Mouse (Mus musculus) embryonic facial prominence, embryonic 13.5 days (tissue): ENCODE results near the gene Zfp942. TPM values are rescaled to one million over a fixed set of nuclear protein-coding genes. Genes with fewer than 3 reads are reported as not detected.
"Not testable (repeated sequence)": the region's sequence is repeated elsewhere in the genome, so short reads cannot be mapped to it uniquely, and the experiment has no call there.

Experiments used
- ATAC-seq: fragments of 200-750 bp; cut with Nextera tagmentation; 2 replicates; pipeline ENCODE4 v1.8.0; 2017; ENCODE audit warnings: low read depth; ENCODE audit not compliant: insufficient number of reproducible peaks, insufficient read depth, low FRiP score, low TSS enrichment
- H3K27ac ChIP-seq: fragments of 300-500 bp; sonication (generic); 2 replicates; pipeline ENCODE4 v1.5.1; 2015; ENCODE audit warnings: moderate library complexity, mild to moderate bottlenecking, inconsistent platforms
- H3K27me3 ChIP-seq: fragments of 300-500 bp; sonication (generic); 2 replicates; pipeline ENCODE4 v1.6.1; 2015; ENCODE audit warnings: mild to moderate bottlenecking, inconsistent platforms
- H3K36me3 ChIP-seq: fragments of 300-500 bp; sonication (generic); 2 replicates; pipeline ENCODE4 v1.6.1; 2015; ENCODE audit warnings: mild to moderate bottlenecking, inconsistent platforms
- H3K4me1 ChIP-seq: fragments of 300-500 bp; sonication (generic); 2 replicates; pipeline ENCODE4 v1.6.1; 2015; ENCODE audit warnings: inconsistent platforms
- H3K4me2 ChIP-seq: fragments of 300-500 bp; sonication (generic); 2 replicates; pipeline ENCODE4 v1.6.1; 2015; ENCODE audit warnings: moderate library complexity, mild to moderate bottlenecking, inconsistent platforms
- H3K4me3 ChIP-seq: fragments of 300-500 bp; sonication (generic); 2 replicates; pipeline ENCODE4 v1.5.1; 2015; ENCODE audit warnings: mild to moderate bottlenecking, inconsistent platforms
- H3K9ac ChIP-seq: fragments of 300-500 bp; sonication (generic); 2 replicates; pipeline ENCODE4 v1.6.1; 2015; ENCODE audit warnings: mild to moderate bottlenecking, inconsistent platforms
- H3K9me3 ChIP-seq: fragments of 300-500 bp; sonication (generic); 2 replicates; pipeline ENCODE4 v1.6.1; 2016; ENCODE audit warnings: inconsistent platforms
- WGBS: fragments of 180-500 bp; shearing (Covaris S2); methylation state at CpG from one replicate; pipeline ENCODE4 v1.1.7; 2015; ENCODE audit warnings: mixed read lengths; 5-methylcytosine and 5-hydroxymethylcytosine counted together
- polyA plus RNA-seq: library from polyadenylated mRNA; unstranded; fragments of >200 nt; fragmentation: Nextera tagmentation; extraction: Ambion mirVana; gene quantifications from 2 replicates; pipeline ENCODE4 v1.2.1, GENCODE M21; 2015

Zfp942 gene
- 24.2 and 26.4 TPM in 2 replicates for polyA plus RNA-seq

DNA sequence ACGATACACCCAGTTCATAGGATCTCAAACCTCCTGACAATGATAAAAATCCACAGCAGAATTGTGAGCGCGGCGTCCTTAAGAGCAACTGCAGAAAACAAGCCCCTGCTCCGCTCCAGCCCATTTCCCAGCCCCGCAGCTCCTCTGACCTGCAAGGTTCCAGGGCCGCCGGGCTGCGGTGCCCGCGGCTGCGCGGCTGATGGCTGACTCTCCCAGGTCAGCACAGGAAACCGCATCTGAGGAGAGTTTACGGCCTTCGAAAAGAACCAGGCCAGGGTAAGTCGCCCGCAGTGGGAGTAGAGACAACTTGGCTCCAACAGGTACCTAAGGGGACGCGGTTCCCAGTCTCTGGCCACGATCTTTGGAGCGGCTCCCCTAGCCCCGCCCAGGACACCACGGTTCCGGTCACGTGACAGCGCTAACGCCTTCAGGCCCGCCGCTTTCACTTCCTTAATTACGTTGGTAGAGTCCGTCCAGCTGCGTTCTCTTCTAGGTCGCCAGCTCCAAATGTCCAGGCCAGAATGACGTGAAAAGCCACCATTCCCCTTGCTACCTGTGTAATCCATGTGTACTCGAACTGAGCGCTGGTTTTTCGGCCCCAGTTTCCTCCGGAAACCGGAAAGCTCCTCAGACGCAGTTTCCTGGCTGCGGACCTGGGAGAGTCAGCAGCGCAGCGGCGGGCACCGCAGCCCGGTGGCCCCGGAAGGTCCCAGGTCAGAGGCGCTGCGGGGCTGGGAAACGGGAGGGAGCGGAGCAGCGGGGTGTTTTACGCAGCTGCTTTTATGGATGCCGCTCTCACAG is at the start of gene Zfp942, which contains the start of gene Zfp943:
Gene Zfp942 (minus strand): TSS at position 358 of the 801 bp plus-strand sequence.
Gene Zfp943 (plus strand): TSS at position 446 of the 801 bp plus-strand sequence.
- H3K9me3 ChIP-seq, H3K27me3 ChIP-seq, H3K36me3 ChIP-seq: not testable (repeated sequence)
- under 1% methylated on average over 41 of the region's 55 CpGs for WGBS
- Histone ChIP-seq H3K4me1 (peaks cover 16% of the 10 kb centered on the region), H3K4me2 (peak within 1 kb of the TSS; percentile 66), H3K9ac (peak within 1 kb of the TSS; percentile 85), H3K4me3 (peak within 1 kb of the TSS; percentile 68), H3K27ac (peak within 1 kb of the TSS; percentile 86)
- ATAC-seq, result peak; percentile 95

DNA sequence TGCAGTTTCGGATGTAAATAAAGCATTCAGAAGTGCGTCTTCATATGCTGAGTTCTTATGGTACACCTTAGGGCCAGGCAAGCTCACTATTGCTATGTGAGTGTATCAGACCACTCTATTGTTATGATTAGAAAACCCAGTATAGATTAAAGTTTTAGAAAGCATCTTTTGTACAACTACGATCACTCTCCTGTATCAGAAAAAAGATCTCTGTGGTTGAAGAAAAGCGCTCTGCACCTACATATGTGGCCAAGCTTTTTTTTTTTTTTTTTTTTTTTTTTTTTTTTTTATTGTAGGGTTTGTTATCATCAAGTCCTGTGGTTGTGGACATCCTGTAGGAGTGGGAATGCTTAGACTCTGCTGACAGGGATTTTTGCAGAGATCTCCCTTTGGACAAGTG is 1.0 kb upstream of the Zfp942 start:
- H3K9ac ChIP-seq, result no peak overlapping the region
- WGBS, result 60% methylated on average over 4 of the region's 4 CpGs

DNA sequence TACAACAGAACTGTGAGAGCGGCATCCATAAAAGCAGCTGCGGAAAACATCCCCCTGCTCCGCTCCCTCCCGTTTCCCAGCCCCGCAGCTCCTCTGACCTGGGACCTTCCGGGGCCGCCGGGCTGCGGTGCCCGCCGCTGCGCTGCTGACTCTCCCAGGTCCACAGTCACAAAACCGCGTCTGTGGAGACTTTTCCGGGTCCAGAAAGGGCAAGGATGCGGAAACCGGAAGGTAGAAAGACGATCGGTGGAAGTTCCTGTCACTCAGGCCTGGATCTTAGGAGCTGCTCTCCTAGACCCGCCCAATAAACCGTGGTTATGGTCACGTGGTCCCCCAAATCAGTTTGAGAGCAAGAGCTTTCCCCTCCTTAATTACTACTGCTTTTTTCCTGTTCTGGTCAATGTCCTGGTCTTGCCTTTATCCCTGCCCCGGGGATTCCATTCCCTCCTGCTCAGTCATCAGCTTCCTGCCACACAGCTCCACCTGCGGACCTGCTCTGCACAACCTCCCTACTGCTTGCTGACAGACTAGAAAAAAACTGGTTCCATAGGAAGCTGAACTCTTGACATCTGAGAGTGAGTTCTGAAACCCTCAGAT is 52.7 kb downstream of the Zfp942 start, which contains the start of gene Zfp995:
Gene Zfp995 (minus strand): TSS at position 471 of the 597 bp plus-strand sequence.
- H3K27ac ChIP-seq, H3K36me3 ChIP-seq, H3K27me3 ChIP-seq, H3K4me1 ChIP-seq, H3K9me3 ChIP-seq: not testable (repeated sequence)
- peak; percentile 88 for ATAC-seq
- Histone ChIP-seq H3K4me2 (peak within 1 kb of the TSS; percentile 77), H3K4me3 (peak within 1 kb of the TSS; percentile 72), H3K9ac (peak within 1 kb of the TSS; percentile 83)
- under 1% methylated on average over 24 of the region's 24 CpGs for WGBS

More for the DNA sequence above, 1.0 kb upstream of the Zfp942 start:
- no peak for ATAC-seq
- peaks cover 9% of the 10 kb centered on the region for H3K36me3 ChIP-seq
- no peak overlapping the region for H3K27ac ChIP-seq
- H3K4me2 ChIP-seq, result peak overlapping the region; percentile 61
- H3K9me3 ChIP-seq, result no peaks in the 10 kb centered on the region; the same call in 1 of the 2 replicates
- H3K27me3 ChIP-seq, result no peaks in the 10 kb centered on the region
- H3K4me1 ChIP-seq, result peaks cover 16% of the 10 kb centered on the region
- H3K4me3 ChIP-seq, result peak overlapping the region; percentile 68

DNA sequence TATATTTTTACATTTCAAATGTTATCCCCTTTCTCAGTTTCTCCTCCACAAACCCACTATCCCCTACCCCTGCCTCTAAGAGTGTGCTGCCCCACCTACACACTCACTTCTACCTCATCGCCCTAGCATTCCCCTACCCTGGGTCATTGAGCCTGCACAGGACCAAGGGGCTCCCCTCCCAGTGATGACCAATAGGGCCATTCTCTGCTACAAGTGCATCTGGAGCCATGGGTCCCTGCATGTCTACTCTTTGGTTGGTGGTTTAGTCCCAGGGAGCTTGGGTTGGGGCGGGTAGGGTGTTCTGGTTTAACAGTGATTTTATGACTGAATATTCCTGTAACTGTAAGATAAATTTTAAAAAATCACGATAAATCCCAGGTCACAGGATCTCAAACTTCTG is 53.2 kb downstream of the Zfp942 start:
- Histone ChIP-seq H3K9me3 (no peaks in the 10 kb centered on the region), H3K4me2 (peak overlapping the region; percentile 77), H3K4me1 (no peaks in the 10 kb centered on the region), H3K36me3 (peaks cover 4% of the 10 kb centered on the region; the same call in 1 of the 2 replicates), H3K9ac (peak overlapping the region; percentile 83), H3K27me3 (no peaks in the 10 kb centered on the region), H3K27ac (no peak overlapping the region), H3K4me3 (peak overlapping the region; percentile 72)
- ATAC-seq, result peak; percentile 56; the same call in 1 of the 2 replicates
- 8% methylated on average over 3 of the region's 3 CpGs for WGBS

Other genes with a start within 250 kb of the Zfp942 start
- gene Zfp229, start 231.7 kb downstream of the Zfp942 start, polyA plus RNA-seq, result 7.0 and 8.5 TPM in 2 replicates
- 6.7 and 6.9 TPM in 2 replicates for gene Zfp820, start 116.7 kb downstream of the Zfp942 start, polyA plus RNA-seq
- gene Zfp995, start 52.5 kb downstream of the Zfp942 start, polyA plus RNA-seq, result 8.0 and 8.8 TPM in 2 replicates
- gene Zfp943, start 88 bp upstream of the Zfp942 start, polyA plus RNA-seq, result 21.2 and 24.2 TPM in 2 replicates
- gene Zfp947, start 203.7 kb upstream of the Zfp942 start, polyA plus RNA-seq, result 2.3 and 3.2 TPM in 2 replicates